Mouse (Mus musculus): ENCODE data around the gene Pcdh7.

- TF ChIP-seq CTCF (IDR thresholded peaks at IDR 0.05; ENCODE audit: borderline replicate concordance, extremely low read depth, insufficient read depth, insufficient read length) (no peak), POLR2A (IDR thresholded peaks at IDR 0.05; ENCODE audit: borderline replicate concordance, extremely low read depth, insufficient read depth, insufficient read length, poor library complexity, severe bottlenecking) (no peak)
Measured at GRCm38 (mm10) chr5:57964201-57964600, 246.4 kb downstream of the Pcdh7 start.

All from brain, embryonic 14.5 days (tissue).